ENCODE assay signal across 8 mouse cellular contexts in genomic region chr9:48618589-48618988, GRCm38 (mm10). TPM values are rescaled to one million over a fixed set of nuclear protein-coding genes. Genes with fewer than 3 reads are reported as not detected.
DNase-seq lines count a peak whose midpoint lies in the region; ATAC-seq lines count a peak whose summit lies in the region.

No protein-coding gene starts in this region.

- DNase-seq in adipocyte (ENCODE audit: low spot score), result peak; percentile 98
- peak; percentile 59 to 70 for DNase-seq in cerebellum, postnatal 36 days
- peak; percentile 86 for DNase-seq in gastrocnemius, adult 18-20 months (ENCODE audit: low spot score)
- peak; percentile 95 for DNase-seq in hindbrain, embryonic 14.5 days (ENCODE audit: low spot score)
- DNase-seq in left cerebral cortex, adult 11 months (ENCODE audit: low spot score), result peak; percentile 39
- peak; percentile 55 to 80 for DNase-seq in lung, postnatal 4 days
- DNase-seq in right cerebral cortex, adult 2 months (ENCODE audit: low spot score in 2 of 2), result peak; percentile 79 to 83

- no peaks in the 10 kb centered on the region for H3K9me3 ChIP-seq in hindbrain, embryonic 14.5 days (ENCODE audit: control insufficient read depth, low read length)

- no peaks in the 10 kb centered on the region for H3K4me1 ChIP-seq in hindbrain, embryonic 14.5 days (replicated peaks; ENCODE audit: control insufficient read depth, insufficient read depth, low read length)

- H3K4me2 ChIP-seq in hindbrain, embryonic 14.5 days (replicated peaks), result peak overlapping the region; percentile 20; the same call in 1 of the 2 replicates

- no peak overlapping the region for H3K27ac ChIP-seq in hindbrain, embryonic 14.5 days

- H3K36me3 ChIP-seq in hindbrain, embryonic 14.5 days (replicated peaks; ENCODE audit: control insufficient read depth, insufficient read depth), result no peaks in the 10 kb centered on the region

- no peak for ATAC-seq in hindbrain, embryonic 14.5 days (ENCODE audit: low FRiP score)
- no peak for ATAC-seq in activated CD4-positive, CD25-positive, alpha-beta regulatory T cell, adult 4 months

- no peak overlapping the region; the same call in 1 of the 2 replicates for H3K9ac ChIP-seq in hindbrain, embryonic 14.5 days

- no peak overlapping the region for H3K4me3 ChIP-seq in hindbrain, embryonic 14.5 days (replicated peaks; ENCODE audit: low read length)

- 28% methylated on average over 6 of the region's 6 CpGs for WGBS in hindbrain, embryonic 14.5 days

- H3K27me3 ChIP-seq in hindbrain, embryonic 14.5 days (ENCODE audit: control insufficient read depth, insufficient read depth, low read length), result no peaks in the 10 kb centered on the region

RNA-seq across cellular contexts. Expression of gene Nnmt, which starts 13.6 kb away (rescaled TPM):
- 1 to 10 TPM; 2.6 to 5.5 TPM for total RNA-seq in gastrocnemius, adult 18-20 months (2021)
- 0.51 and 0.87 TPM in 2 replicates for polyA plus RNA-seq in hindbrain, embryonic 14.5 days (2014; fragmentation: Nextera tagmentation; extraction: Ambion mirVana)
- not detected for polyA plus RNA-seq in activated CD4-positive, CD25-positive, alpha-beta regulatory T cell, adult 4 months (2017; shearing (Covaris generic))

Comparison
In these comparisons a context has a peak if more than half of its experiments do, and no peak if none do; other contexts are left out.
1. DNase-seq: peak in every context shown above with its lines; median percentile 98 in adipocyte; 95 in hindbrain, embryonic 14.5 days; 86 in gastrocnemius, adult 18-20 months; 81 in right cerebral cortex, adult 2 months; 68 in lung, postnatal 4 days; 64 in cerebellum, postnatal 36 days; 39 in left cerebral cortex, adult 11 months.